Mouse (Mus musculus) limb, embryonic 10.5 days (tissue): ENCODE data around the gene Rere. TPM values are rescaled to one million over a fixed set of nuclear protein-coding genes. Genes with fewer than 3 reads are reported as not detected.
A peak's percentile ranks its signal among the peaks of the same experiment; 100 is the strongest.
"Not testable (repeated sequence)": the region's sequence is repeated elsewhere in the genome, so short reads cannot be mapped to it uniquely, and the experiment has no call there.

Experiments
- DNase-seq: peaks from one replicate; pipeline ENCODE4 v3.0.0-alpha.2; 2017; ENCODE audit warnings: low spot score
- H3K27ac ChIP-seq: fragments of 300-500 bp; sonication (generic); 2 replicates; pipeline ENCODE4 v1.5.1; 2016; ENCODE audit warnings: mild to moderate bottlenecking
- H3K27me3 ChIP-seq: fragments of 300-500 bp; sonication (generic); 2 replicates; pipeline ENCODE4 v1.6.1; 2016; ENCODE audit warnings: low read depth, mild to moderate bottlenecking; ENCODE audit not compliant: poor library complexity, severe bottlenecking
- H3K36me3 ChIP-seq: fragments of 300-500 bp; sonication (generic); 2 replicates; pipeline ENCODE4 v1.6.1; 2016; ENCODE audit warnings: mild to moderate bottlenecking, moderate library complexity
- H3K4me1 ChIP-seq: fragments of 300-500 bp; sonication (generic); 2 replicates; pipeline ENCODE4 v1.6.1; 2016
- H3K4me3 ChIP-seq: fragments of 300-500 bp; sonication (generic); 2 replicates; pipeline ENCODE4 v1.5.1; 2016; ENCODE audit warnings: mild to moderate bottlenecking, moderate library complexity
- H3K9me3 ChIP-seq: fragments of 300-500 bp; sonication (generic); replicated peaks from 2 replicates; pipeline ENCODE4 v1.6.1; 2016; ENCODE audit warnings: mild to moderate bottlenecking
- WGBS: fragments of 180-500 bp; shearing (Covaris S2); methylation state at CpG from one replicate; pipeline ENCODE4 v1.1.7; 2016; 5-methylcytosine and 5-hydroxymethylcytosine counted together
- polyA plus RNA-seq: library from polyadenylated mRNA; unstranded; fragments of >200 nt; fragmentation: Nextera tagmentation; extraction: Ambion mirVana; gene quantifications from 2 replicates; pipeline ENCODE4 v1.2.1, GENCODE M21; 2016

The Rere gene
- polyA plus RNA-seq, 1 experiment from 2014 or later: 40.3 TPM

- Histone ChIP-seq H3K27me3 (no peaks in the 10 kb centered on the region), H3K9me3 (no peaks in the 10 kb centered on the region), H3K4me3 (no peak overlapping the region), H3K4me1 (peaks cover 4% of the 10 kb centered on the region; the same call in 1 of the 2 replicates), H3K36me3 (peaks cover 62% of the 10 kb centered on the region), H3K27ac (no peak overlapping the region)
- DNase-seq: no peak
- 80% methylated on average over 5 of the region's 5 CpGs for WGBS
Observed at GRCm38 (mm10) chr4:150540392-150541094, 259.1 kb downstream of the Rere start.

DNA sequence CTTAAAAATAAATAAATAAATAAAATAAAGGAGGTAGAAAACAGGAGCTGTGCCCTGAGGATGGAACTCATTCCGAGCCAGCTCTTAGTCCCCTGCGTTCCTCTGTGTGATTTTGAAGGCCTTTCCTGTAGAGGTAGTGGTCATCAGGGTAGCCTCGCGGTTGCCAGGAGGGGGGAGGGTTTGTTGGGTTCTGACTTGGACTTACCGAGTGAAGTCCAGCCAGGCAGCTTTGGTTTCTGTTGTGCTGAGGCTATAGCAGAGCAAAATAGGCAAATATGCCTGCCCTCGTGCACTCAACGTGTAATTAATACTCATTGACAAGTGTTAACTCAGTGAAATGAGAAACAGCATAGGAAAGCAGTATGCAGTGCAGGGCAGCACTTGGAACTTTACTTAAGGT is 262.8 kb downstream of the Rere start:
- H3K27me3 ChIP-seq: no peaks in the 10 kb centered on the region
- peaks cover 52% of the 10 kb centered on the region for H3K36me3 ChIP-seq
- no peaks in the 10 kb centered on the region for H3K9me3 ChIP-seq
- peaks cover 4% of the 10 kb centered on the region; the same call in 1 of the 2 replicates for H3K4me1 ChIP-seq
- DNase-seq: no peak
- H3K27ac ChIP-seq: no peak overlapping the region
- 86% methylated on average over 7 of the region's 7 CpGs for WGBS
- H3K4me3 ChIP-seq: no peak overlapping the region

GRCm38 (mm10) chr4:150544652-150545258 is 263.3 kb downstream of the Rere start:
- peaks cover 53% of the 10 kb centered on the region for H3K36me3 ChIP-seq
- H3K27ac ChIP-seq: no peak overlapping the region
- no peak overlapping the region for H3K4me3 ChIP-seq
- no peak for DNase-seq
- no peaks in the 10 kb centered on the region for H3K27me3 ChIP-seq
- H3K4me1 ChIP-seq: peaks cover 4% of the 10 kb centered on the region; the same call in 1 of the 2 replicates
- WGBS: 88% methylated on average over 10 of the region's 10 CpGs
- no peaks in the 10 kb centered on the region for H3K9me3 ChIP-seq

- no peak overlapping the region for H3K27ac ChIP-seq
- no peak for DNase-seq
- no peaks in the 10 kb centered on the region for H3K9me3 ChIP-seq
- H3K4me3 ChIP-seq: no peak overlapping the region
- H3K4me1 ChIP-seq: peaks cover 4% of the 10 kb centered on the region; the same call in 1 of the 2 replicates
- peaks cover 57% of the 10 kb centered on the region for H3K36me3 ChIP-seq
- no peaks in the 10 kb centered on the region for H3K27me3 ChIP-seq
- 93% methylated on average over 7 of the region's 7 CpGs for WGBS
Observed at GRCm38 (mm10) chr4:150545775-150546174, 264.3 kb downstream of the Rere start.

GRCm38 (mm10) chr4:150546296-150546695 is 264.9 kb downstream of the Rere start:
- not testable (repeated sequence) for H3K27me3 ChIP-seq, DNase-seq, H3K27ac ChIP-seq, H3K9me3 ChIP-seq, H3K4me3 ChIP-seq, H3K4me1 ChIP-seq
- H3K36me3 ChIP-seq: peaks cover 57% of the 10 kb centered on the region
- 96% methylated on average over 4 of the region's 4 CpGs for WGBS

GRCm38 (mm10) chr4:150549393-150549792 is 267.9 kb downstream of the Rere start:
- Histone ChIP-seq H3K36me3 (peaks cover 75% of the 10 kb centered on the region), H3K4me3 (no peak overlapping the region), H3K4me1 (peaks cover 4% of the 10 kb centered on the region; the same call in 1 of the 2 replicates), H3K9me3 (no peaks in the 10 kb centered on the region), H3K27me3 (no peaks in the 10 kb centered on the region), H3K27ac (no peak overlapping the region)
- DNase-seq: no peak
- 93% methylated on average over 9 of the region's 9 CpGs for WGBS

DNA sequence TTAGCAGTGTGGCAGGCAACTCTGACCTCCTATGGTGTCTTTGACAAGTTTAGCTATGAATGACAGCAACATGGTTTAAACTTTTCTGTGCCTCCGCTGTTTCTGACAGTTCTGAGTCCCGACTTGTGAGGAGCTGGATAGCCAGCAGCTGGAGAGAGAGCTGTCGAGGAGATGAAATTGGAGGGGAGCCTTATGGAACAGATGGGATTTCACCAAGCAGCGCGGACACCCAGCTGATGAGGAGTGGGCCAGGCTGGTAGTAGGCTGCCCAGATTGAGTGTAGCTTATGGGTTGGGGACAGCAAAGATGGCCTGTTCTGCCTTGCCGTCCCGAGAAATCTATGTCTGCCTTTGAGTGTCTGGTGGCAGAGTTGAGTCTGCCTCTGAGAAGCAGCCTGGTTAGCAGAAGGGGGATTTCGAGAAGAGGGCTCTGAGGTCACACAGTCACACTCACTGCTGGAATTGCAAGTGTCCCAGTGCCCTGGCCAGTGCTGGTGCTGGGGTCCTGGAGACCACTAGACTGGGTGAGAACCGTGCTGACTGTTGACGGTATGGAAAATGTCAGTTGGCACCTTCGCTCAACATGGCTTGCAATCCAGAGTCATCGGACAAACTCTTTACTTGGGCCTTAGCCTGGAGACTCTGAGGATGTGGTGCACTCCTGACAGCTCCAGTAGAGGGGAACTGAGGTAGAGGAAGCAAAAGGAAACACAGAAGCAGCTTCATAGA is 268.7 kb downstream of the Rere start:
- Histone ChIP-seq H3K36me3 (peaks cover 82% of the 10 kb centered on the region), H3K9me3 (no peaks in the 10 kb centered on the region), H3K4me3 (no peak overlapping the region), H3K27me3 (no peaks in the 10 kb centered on the region), H3K27ac (no peak overlapping the region), H3K4me1 (no peaks in the 10 kb centered on the region)
- DNase-seq: no peak
- 93% methylated on average over 12 of the region's 12 CpGs for WGBS

- 94% methylated on average over 4 of the region's 4 CpGs for WGBS
- no peaks in the 10 kb centered on the region for H3K9me3 ChIP-seq
- no peaks in the 10 kb centered on the region for H3K27me3 ChIP-seq
- no peak for DNase-seq
- peaks cover 77% of the 10 kb centered on the region for H3K36me3 ChIP-seq
- no peak overlapping the region for H3K4me3 ChIP-seq
- H3K4me1 ChIP-seq: peaks cover 8% of the 10 kb centered on the region
- no peak overlapping the region for H3K27ac ChIP-seq
Observed at GRCm38 (mm10) chr4:150551390-150551789, 269.9 kb downstream of the Rere start.

- WGBS: 93% methylated on average over 15 of the region's 15 CpGs
- no peaks in the 10 kb centered on the region for H3K9me3 ChIP-seq
- no peak overlapping the region for H3K4me3 ChIP-seq
- H3K4me1 ChIP-seq: peaks cover 22% of the 10 kb centered on the region
- peaks cover 67% of the 10 kb centered on the region for H3K36me3 ChIP-seq
- no peak overlapping the region for H3K27ac ChIP-seq
- no peaks in the 10 kb centered on the region for H3K27me3 ChIP-seq
- no peak for DNase-seq
Observed at GRCm38 (mm10) chr4:150552751-150553600, 271.5 kb downstream of the Rere start.

DNA sequence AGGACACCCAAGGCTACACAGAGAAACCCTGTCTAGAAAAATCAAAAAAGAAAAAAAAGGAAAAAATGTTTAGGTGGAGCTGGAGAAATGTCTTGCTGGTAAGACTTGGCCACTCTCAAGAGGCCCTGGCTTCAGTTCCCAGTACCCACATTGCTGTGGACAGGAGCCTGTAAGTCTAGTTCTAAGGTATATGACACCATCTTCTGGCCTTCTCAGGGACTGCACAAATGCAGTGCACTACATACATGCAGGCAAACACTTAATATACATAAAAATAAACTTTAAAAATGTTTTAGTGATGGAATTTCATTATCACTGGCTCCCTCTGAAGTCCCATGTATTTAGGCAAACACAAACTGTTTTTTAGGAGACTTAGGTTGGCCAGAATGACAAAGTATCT is 274.3 kb downstream of the Rere start:
- Histone ChIP-seq H3K36me3 (peaks cover 46% of the 10 kb centered on the region), H3K27ac (peak overlapping the region; percentile 72), H3K4me1 (peaks cover 23% of the 10 kb centered on the region), H3K27me3 (no peaks in the 10 kb centered on the region), H3K4me3 (no peak overlapping the region), H3K9me3 (no peaks in the 10 kb centered on the region)
- no peak for DNase-seq

DNA sequence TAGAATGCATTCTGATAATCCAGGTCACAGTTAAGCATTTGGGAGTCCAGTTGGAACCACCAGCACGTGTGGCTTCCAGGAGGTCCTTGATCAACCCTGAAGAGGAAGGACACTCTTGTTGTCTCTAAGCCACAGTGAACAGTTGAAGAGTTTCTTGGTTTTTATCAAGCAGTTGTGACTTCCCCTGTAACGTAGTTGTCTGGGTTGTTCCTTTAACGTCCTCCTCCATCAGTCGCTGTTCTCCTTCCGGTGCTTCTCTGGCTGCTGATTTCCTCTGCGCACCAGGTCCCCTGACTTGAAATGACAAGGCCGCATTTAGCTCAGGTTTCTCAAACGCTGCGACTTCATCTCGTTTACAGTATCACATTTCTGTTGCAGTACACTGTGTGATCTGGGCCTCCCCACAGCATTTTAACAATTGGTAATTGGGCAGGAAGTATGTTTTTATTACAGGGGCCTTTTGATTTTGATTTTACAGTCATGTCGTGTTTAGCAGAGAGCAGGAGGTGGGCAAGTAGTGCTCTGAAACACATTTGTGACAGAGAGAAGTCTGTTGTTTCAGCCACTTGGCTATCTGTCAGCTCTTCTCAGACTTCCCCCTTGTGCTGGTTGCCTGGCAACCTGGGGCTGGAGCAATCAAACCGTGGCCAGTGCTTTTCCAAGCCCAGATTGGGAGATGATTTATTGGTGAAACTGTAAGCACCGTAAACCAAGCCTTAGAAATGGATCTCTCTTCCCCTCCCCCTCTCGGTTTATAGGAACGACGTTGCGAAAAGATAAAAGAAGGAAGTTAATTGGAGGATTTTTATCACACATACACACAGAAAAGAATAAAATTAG is 275.2 kb downstream of the Rere start:
- peaks cover 23% of the 10 kb centered on the region for H3K4me1 ChIP-seq
- H3K27ac ChIP-seq: peak overlapping the region; percentile 72
- H3K4me3 ChIP-seq: no peak overlapping the region
- WGBS: 28% methylated on average over 17 of the region's 17 CpGs
- H3K36me3 ChIP-seq: peaks cover 45% of the 10 kb centered on the region
- no peaks in the 10 kb centered on the region for H3K9me3 ChIP-seq
- no peaks in the 10 kb centered on the region for H3K27me3 ChIP-seq
- peak; percentile 62 for DNase-seq

GRCm38 (mm10) chr4:150557289-150557688 is 275.8 kb downstream of the Rere start:
- not testable (repeated sequence) for H3K9me3 ChIP-seq, H3K27me3 ChIP-seq, DNase-seq, H3K4me3 ChIP-seq
- H3K27ac ChIP-seq: peak overlapping the region; percentile 56
- WGBS: 84% methylated on average over 3 of the region's 3 CpGs
- H3K36me3 ChIP-seq: peaks cover 42% of the 10 kb centered on the region
- H3K4me1 ChIP-seq: peaks cover 23% of the 10 kb centered on the region
